Mouse (Mus musculus) stomach, embryonic 14.5 days (tissue): ENCODE measurements around the gene Zfyve19. TPM values are rescaled to one million over a fixed set of nuclear protein-coding genes. Genes with fewer than 3 reads are reported as not detected.

Experiments
- ATAC-seq: fragments of 200-750 bp; cut with Nextera tagmentation; 2 replicates; pipeline ENCODE4 v1.8.0; 2017; ENCODE audit warnings: low read depth, moderate TSS enrichment; ENCODE audit not compliant: insufficient number of reproducible peaks, insufficient read depth, low FRiP score
- H3K27ac ChIP-seq: fragments of 300-500 bp; sonication (generic); 2 replicates; pipeline ENCODE4 v1.5.1; 2014; ENCODE audit warnings: mild to moderate bottlenecking, low read length, moderate library complexity, mixed read lengths
- H3K27me3 ChIP-seq: fragments of 300-500 bp; sonication (generic); 2 replicates; pipeline ENCODE4 v1.6.1; 2014; ENCODE audit warnings: low read length, control low read depth, mixed read lengths; ENCODE audit not compliant: control insufficient read depth, insufficient read depth
- H3K36me3 ChIP-seq: fragments of 300-500 bp; sonication (generic); 2 replicates; pipeline ENCODE4 v1.6.1; 2014; ENCODE audit warnings: mild to moderate bottlenecking, control low read depth, low read length, moderate library complexity, mixed read lengths; ENCODE audit not compliant: control insufficient read depth, insufficient read depth
- H3K4me1 ChIP-seq: fragments of 300-500 bp; sonication (generic); 2 replicates; pipeline ENCODE4 v1.6.1; 2014; ENCODE audit warnings: low read length, control low read depth, mixed read lengths; ENCODE audit not compliant: control insufficient read depth, insufficient read depth
- H3K4me2 ChIP-seq: fragments of 300-500 bp; sonication (generic); replicated peaks from 2 replicates; pipeline ENCODE4 v1.6.1; 2014; ENCODE audit warnings: low read depth, low read length, control low read depth
- H3K4me3 ChIP-seq: fragments of 300-500 bp; sonication (generic); 2 replicates; pipeline ENCODE4 v1.5.1; 2014; ENCODE audit warnings: low read depth, low read length, control low read depth
- H3K9ac ChIP-seq: fragments of 300-500 bp; sonication (generic); replicated peaks from 2 replicates; pipeline ENCODE4 v1.6.1; 2014; ENCODE audit warnings: low read depth, mild to moderate bottlenecking, control low read depth, low read length, moderate library complexity, mixed read lengths
- H3K9me3 ChIP-seq: fragments of 300-500 bp; sonication (generic); 2 replicates; pipeline ENCODE4 v1.6.1; 2016; ENCODE audit warnings: low read depth, low read length, control low read depth; ENCODE audit not compliant: control insufficient read depth
- WGBS: fragments of 180-500 bp; shearing (Covaris S2); extraction: QIAGEN DNeasy Blood & Tissue Kit; methylation state at CpG from one replicate; pipeline ENCODE4 v1.1.7; 2014; 5-methylcytosine and 5-hydroxymethylcytosine counted together
- polyA plus RNA-seq: library from polyadenylated mRNA; unstranded; fragments of >200 nt; fragmentation: Nextera tagmentation; extraction: Ambion mirVana; gene quantifications from 2 replicates; pipeline ENCODE4 v1.2.1, GENCODE M21; 2014

Zfyve19 gene
- polyA plus RNA-seq, 1 experiment from 2014 or later, result 44.3 TPM

- 88% methylated on average over 7 of the region's 7 CpGs for WGBS
Measured at GRCm38 (mm10) chr2:119182914-119183313, 25.5 kb upstream of the Zfyve19 start.

GRCm38 (mm10) chr2:119189029-119189710, 19.2 kb upstream of the Zfyve19 start:
- H3K27ac ChIP-seq, result no peak overlapping the region
- H3K36me3 ChIP-seq, result peaks cover 6% of the 10 kb centered on the region; the same call in 1 of the 2 replicates
- no peaks in the 10 kb centered on the region for H3K9me3 ChIP-seq
- H3K4me2 ChIP-seq, result peak overlapping the region; percentile 48
- 0 out of 2 replicates have a peak, but pooled peaks cover 5% of the 10 kb centered on the region for H3K4me1 ChIP-seq
- H3K4me3 ChIP-seq, result peak overlapping the region; percentile 20; the same call in 1 of the 2 replicates
- no peaks in the 10 kb centered on the region for H3K27me3 ChIP-seq
- WGBS, result 8% methylated on average over 15 of the region's 15 CpGs
- H3K9ac ChIP-seq, result no peak overlapping the region
- ATAC-seq, result peak; percentile 75

More at GRCm38 (mm10) chr2:119182914-119183313, 25.5 kb upstream of the Zfyve19 start:
- Histone ChIP-seq H3K9ac (no peak overlapping the region), H3K4me1 (no peaks in the 10 kb centered on the region), H3K36me3 (peaks cover 15% of the 10 kb centered on the region; the same call in 1 of the 2 replicates), H3K4me2 (no peak overlapping the region), H3K27me3 (no peaks in the 10 kb centered on the region), H3K9me3 (no peaks in the 10 kb centered on the region), H3K27ac (no peak overlapping the region), H3K4me3 (no peak overlapping the region)
- ATAC-seq, result no peak

GRCm38 (mm10) chr2:119190969-119191368, 17.4 kb upstream of the Zfyve19 start:
- Histone ChIP-seq H3K4me1 (0 out of 2 replicates have a peak, but pooled peaks cover 5% of the 10 kb centered on the region), H3K27me3 (no peaks in the 10 kb centered on the region), H3K9me3 (no peaks in the 10 kb centered on the region), H3K36me3 (no peaks in the 10 kb centered on the region), H3K4me3 (no peak overlapping the region), H3K9ac (no peak overlapping the region), H3K27ac (no peak overlapping the region), H3K4me2 (no peak overlapping the region)
- no peak for ATAC-seq
- WGBS, result 78% methylated on average over 5 of the region's 5 CpGs

GRCm38 (mm10) chr2:119194140-119194539, 14.3 kb upstream of the Zfyve19 start:
- ATAC-seq, result no peak
- H3K27me3 ChIP-seq, result no peaks in the 10 kb centered on the region
- H3K36me3 ChIP-seq, result no peaks in the 10 kb centered on the region
- no peak overlapping the region for H3K4me2 ChIP-seq
- no peaks in the 10 kb centered on the region for H3K9me3 ChIP-seq
- no peak overlapping the region for H3K4me3 ChIP-seq
- H3K27ac ChIP-seq, result no peak overlapping the region
- WGBS, result 82% methylated on average over 5 of the region's 5 CpGs
- 0 out of 2 replicates have a peak, but pooled peaks cover 2% of the 10 kb centered on the region for H3K4me1 ChIP-seq
- H3K9ac ChIP-seq, result no peak overlapping the region

- H3K4me3 ChIP-seq, result no peak overlapping the region
- no peaks in the 10 kb centered on the region for H3K4me1 ChIP-seq
- no peaks in the 10 kb centered on the region for H3K36me3 ChIP-seq
- WGBS, result 45% methylated on average over 4 of the region's 4 CpGs
- no peak overlapping the region for H3K9ac ChIP-seq
- ATAC-seq, result no peak
- H3K9me3 ChIP-seq, result no peaks in the 10 kb centered on the region
- no peak overlapping the region for H3K27ac ChIP-seq
- no peak overlapping the region for H3K4me2 ChIP-seq
- no peaks in the 10 kb centered on the region for H3K27me3 ChIP-seq
Measured at GRCm38 (mm10) chr2:119196316-119197108, 11.9 kb upstream of the Zfyve19 start.

- Histone ChIP-seq H3K27me3 (no peaks in the 10 kb centered on the region), H3K4me1 (no peaks in the 10 kb centered on the region), H3K27ac (no peak overlapping the region), H3K36me3 (no peaks in the 10 kb centered on the region), H3K9ac (no peak overlapping the region), H3K9me3 (no peaks in the 10 kb centered on the region), H3K4me3 (no peak overlapping the region), H3K4me2 (no peak overlapping the region)
- WGBS, result 75% methylated on average over 1 of the region's 1 CpGs
- no peak for ATAC-seq
Measured at GRCm38 (mm10) chr2:119197493-119197892, 10.9 kb upstream of the Zfyve19 start.

- Histone ChIP-seq H3K9ac (no peak overlapping the region), H3K27me3 (no peaks in the 10 kb centered on the region), H3K27ac (no peak overlapping the region), H3K4me3 (no peak overlapping the region), H3K9me3 (no peaks in the 10 kb centered on the region), H3K36me3 (no peaks in the 10 kb centered on the region), H3K4me2 (no peak overlapping the region), H3K4me1 (peaks cover 5% of the 10 kb centered on the region; the same call in 1 of the 2 replicates)
- 22% methylated on average over 1 of the region's 1 CpGs for WGBS
- ATAC-seq, result no peak
Measured at GRCm38 (mm10) chr2:119198049-119198448, 10.4 kb upstream of the Zfyve19 start.

- no peaks in the 10 kb centered on the region for H3K9me3 ChIP-seq
- 55% methylated on average over 3 of the region's 3 CpGs for WGBS
Measured at GRCm38 (mm10) chr2:119198934-119199333, 9.5 kb upstream of the Zfyve19 start.

More at GRCm38 (mm10) chr2:119198934-119199333, 9.5 kb upstream of the Zfyve19 start:
- no peak overlapping the region for H3K4me3 ChIP-seq
- H3K36me3 ChIP-seq, result no peaks in the 10 kb centered on the region
- ATAC-seq, result no peak
- H3K4me1 ChIP-seq, result peaks cover 6% of the 10 kb centered on the region; the same call in 1 of the 2 replicates
- H3K27ac ChIP-seq, result no peak overlapping the region
- no peaks in the 10 kb centered on the region for H3K27me3 ChIP-seq
- no peak overlapping the region for H3K9ac ChIP-seq
- no peak overlapping the region for H3K4me2 ChIP-seq
